ENCODE assay signal across 8 mouse cellular contexts in genomic region chr2:92845061-92845769, GRCm38 (mm10).
DNase-seq lines count a peak whose midpoint lies in the region; TF ChIP-seq lines count a peak whose summit lies in the region.

No protein-coding gene starts in this region.

- 38% methylated on average over 14 of the region's 14 CpGs for WGBS in small intestine, adult 2 months

- no peak for TF ChIP-seq CTCF in small intestine, adult 2 months (IDR thresholded peaks at IDR 0.05; ENCODE audit: extremely low read depth, insufficient read length, insufficient replicate concordance, low read depth, low read length)

- peak; percentile 13 to 18 for DNase-seq in left cerebral cortex, adult 18-20 months (ENCODE audit: low spot score in 2 of 2)
- no peak for DNase-seq in left cerebral cortex, adult 11 months (ENCODE audit: low spot score)
- DNase-seq in cerebellum, adult 8-10 months, result peak; percentile 10
- peak; percentile 38 for DNase-seq in gastrocnemius, postnatal 25 days
- peak; percentile 44 for DNase-seq in kidney, adult 9 months
- DNase-seq in lung, postnatal 14 days, result peak; percentile 65
- no peak for DNase-seq in thymus, adult 18-20 months

- peak overlapping the region; percentile 63 for H3K27ac ChIP-seq in small intestine, adult 2 months (ENCODE audit: insufficient read depth, low read depth, low read length)

- H3K4me3 ChIP-seq in small intestine, adult 2 months (ENCODE audit: low read depth, low read length), result no peak overlapping the region

- H3K4me1 ChIP-seq in small intestine, adult 2 months (ENCODE audit: control insufficient read depth, insufficient read depth, insufficient read length, low read length), result no peaks in the 10 kb centered on the region

- H3K27me3 ChIP-seq in small intestine, adult 2 months (ENCODE audit: control insufficient read depth, insufficient read depth, low read length), result no peaks in the 10 kb centered on the region

- H3K36me3 ChIP-seq in small intestine, adult 2 months (ENCODE audit: control insufficient read depth, insufficient read depth, low read length), result no peaks in the 10 kb centered on the region

- TF ChIP-seq POLR2A in small intestine, adult 2 months (IDR thresholded peaks at IDR 0.05; ENCODE audit: low read depth, low read length), result no peak

Comparison
In these comparisons a context has a peak if more than half of its experiments do, and no peak if none do; other contexts are left out.
1. DNase-seq: peak in left cerebral cortex, adult 18-20 months (2 of 2), cerebellum, adult 8-10 months (single experiment), gastrocnemius, postnatal 25 days (single experiment), kidney, adult 9 months (single experiment) and lung, postnatal 14 days (single experiment); none in left cerebral cortex, adult 11 months (single experiment) and thymus, adult 18-20 months (0 of 2).